Mouse (Mus musculus) megakaryocyte, embryonic 14.5 days (primary cell): ENCODE measurements around the gene Bnc2. TPM values are rescaled to one million over a fixed set of nuclear protein-coding genes. Genes with fewer than 3 reads are reported as not detected.
A peak's percentile ranks its signal among the peaks of the same experiment; 100 is the strongest.

Experiments
- H3K27me3 ChIP-seq: replicated peaks from 2 replicates; pipeline ENCODE3; 2012; ENCODE audit warnings: inconsistent platforms
- H3K36me3 ChIP-seq: replicated peaks from 2 replicates; pipeline ENCODE3; 2012; ENCODE audit warnings: low read length, inconsistent platforms, mixed read lengths
- H3K4me1 ChIP-seq: 2 replicates; pipeline ENCODE4 v1.6.1; 2012; ENCODE audit warnings: inconsistent platforms
- H3K4me3 ChIP-seq: replicated peaks from 2 replicates; pipeline ENCODE3; 2012; ENCODE audit warnings: moderate library complexity, mild to moderate bottlenecking, inconsistent platforms
- H3K9me3 ChIP-seq: 2 replicates; pipeline ENCODE4 v1.6.1; 2012; ENCODE audit warnings: inconsistent platforms
- FLI1 ChIP-seq: IDR thresholded peaks from 2 replicates; pipeline ENCODE4 v1.6.1; 2012; ENCODE audit warnings: low read length, inconsistent platforms, mixed read lengths
- GATA1 ChIP-seq: IDR thresholded peaks from 3 replicates; pipeline ENCODE4 v1.6.1; 2012; ENCODE audit warnings: mixed read lengths, low read length, inconsistent platforms, borderline replicate concordance
- polyA plus RNA-seq: library from polyadenylated mRNA; stranded (reverse); fragments of >175 nt; gene quantifications from 2 replicates; pipeline ENCODE4 v1.2.3, GENCODE M21; 2012; ENCODE audit warnings: low replicate concordance; ENCODE audit not compliant: insufficient read depth

The Bnc2 gene
- polyA plus RNA-seq: not detected in 2 replicates

- peaks cover 21% of the 10 kb centered on the region for H3K4me1 ChIP-seq
- peaks cover 75% of the 10 kb centered on the region for H3K27me3 ChIP-seq
- H3K4me3 ChIP-seq: peak within 1 kb of the TSS; percentile 89
- TF ChIP-seq FLI1: no peak
- TF ChIP-seq GATA1: no peak
- H3K36me3 ChIP-seq: no peaks in the 10 kb centered on the region
- H3K9me3 ChIP-seq: peaks cover 3% of the 10 kb centered on the region; the same call in 1 of the 2 replicates
Observed at GRCm38 (mm10) chr4:84675171-84675973, at the start of gene Bnc2. Bnc2 (minus strand) TSS chr4:84675275.

- Histone ChIP-seq H3K27me3 (no peaks in the 10 kb centered on the region), H3K4me3 (no peak overlapping the region), H3K36me3 (no peaks in the 10 kb centered on the region), H3K4me1 (no peaks in the 10 kb centered on the region), H3K9me3 (peaks cover 9% of the 10 kb centered on the region)
- TF ChIP-seq GATA1: no peak
- no peak for TF ChIP-seq FLI1
Observed at GRCm38 (mm10) chr4:84707961-84708360, 32.9 kb upstream of the Bnc2 start.

DNA sequence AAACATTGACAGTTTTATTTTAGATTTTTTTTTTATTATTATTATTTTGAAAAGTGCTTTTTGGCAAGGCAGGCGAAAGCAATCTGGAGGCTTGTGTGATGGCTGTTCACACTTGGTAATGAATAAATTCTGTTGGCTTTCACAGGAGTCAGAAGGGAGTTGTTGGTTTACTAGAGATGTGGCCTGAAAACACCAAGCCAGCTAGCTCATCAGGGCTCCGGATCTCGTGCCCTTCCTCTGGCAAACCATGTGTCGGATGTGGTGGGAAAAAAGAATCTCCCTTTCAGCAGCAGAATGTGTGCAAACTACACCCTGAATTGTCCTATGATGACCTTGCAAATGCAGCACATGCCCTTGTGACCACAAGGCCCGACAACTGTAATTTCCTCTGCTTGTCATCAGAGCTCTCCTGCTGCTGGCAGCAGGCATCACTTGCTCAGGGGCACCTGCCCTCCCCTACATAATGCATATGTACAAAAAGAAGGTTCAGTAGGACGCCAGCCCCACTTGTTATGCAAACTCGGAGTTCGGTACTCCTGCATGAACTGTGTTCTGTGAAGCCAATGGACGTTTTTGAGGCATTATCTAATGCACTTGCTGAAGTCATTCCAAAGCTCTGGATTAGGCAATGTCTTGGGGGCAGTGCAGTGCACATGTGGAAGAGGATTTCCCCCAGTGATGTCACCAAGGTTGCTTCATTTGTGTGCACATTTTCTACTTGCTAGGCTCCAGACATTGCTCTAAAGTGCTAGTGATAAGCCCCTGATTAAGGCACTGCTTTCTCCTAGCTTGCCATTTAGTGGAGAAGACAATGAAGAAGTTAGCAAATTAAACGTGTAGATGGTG, 10.7 kb upstream of the Bnc2 start:
- H3K27me3 ChIP-seq: peaks cover 2% of the 10 kb centered on the region
- peaks cover 6% of the 10 kb centered on the region for H3K4me1 ChIP-seq
- H3K36me3 ChIP-seq: no peaks in the 10 kb centered on the region
- peaks cover 3% of the 10 kb centered on the region; the same call in 1 of the 2 replicates for H3K9me3 ChIP-seq
- TF ChIP-seq GATA1: no peak
- TF ChIP-seq FLI1: no peak
- no peak overlapping the region for H3K4me3 ChIP-seq

GRCm38 (mm10) chr4:84685009-84685408, 9.9 kb upstream of the Bnc2 start:
- peaks cover 3% of the 10 kb centered on the region; the same call in 1 of the 2 replicates for H3K9me3 ChIP-seq
- no peak overlapping the region for H3K4me3 ChIP-seq
- no peaks in the 10 kb centered on the region for H3K36me3 ChIP-seq
- H3K4me1 ChIP-seq: peaks cover 6% of the 10 kb centered on the region
- H3K27me3 ChIP-seq: peaks cover 2% of the 10 kb centered on the region
- TF ChIP-seq GATA1 (no peak), FLI1 (no peak)

DNA sequence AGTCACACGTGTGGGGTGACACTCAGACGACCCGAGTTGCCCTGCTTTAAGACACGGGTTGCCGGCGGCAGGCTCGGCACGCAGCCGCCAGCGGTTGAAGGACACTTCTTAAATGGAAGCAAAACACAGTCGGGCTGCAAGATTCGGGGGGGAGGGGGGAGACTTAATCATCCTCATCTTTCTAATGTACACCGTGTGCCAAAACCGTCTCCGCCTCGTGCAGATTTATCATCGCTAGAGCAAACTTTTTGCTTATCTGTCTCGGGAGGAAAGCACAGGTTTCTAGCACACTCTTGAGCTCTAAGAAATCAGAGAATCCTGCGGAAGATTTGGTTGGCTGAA, 870 bp upstream of the Bnc2 start:
- TF ChIP-seq GATA1: no peak
- TF ChIP-seq FLI1: no peak
- Histone ChIP-seq H3K27me3 (peaks cover 71% of the 10 kb centered on the region), H3K4me3 (peak overlapping the region; percentile 89), H3K9me3 (peaks cover 3% of the 10 kb centered on the region; the same call in 1 of the 2 replicates), H3K4me1 (peaks cover 21% of the 10 kb centered on the region), H3K36me3 (no peaks in the 10 kb centered on the region)

- Histone ChIP-seq H3K4me3 (peak overlapping the region; percentile 89), H3K27me3 (peaks cover 75% of the 10 kb centered on the region)
Observed at GRCm38 (mm10) chr4:84674318-84675170, 531 bp downstream of the Bnc2 start.

DNA sequence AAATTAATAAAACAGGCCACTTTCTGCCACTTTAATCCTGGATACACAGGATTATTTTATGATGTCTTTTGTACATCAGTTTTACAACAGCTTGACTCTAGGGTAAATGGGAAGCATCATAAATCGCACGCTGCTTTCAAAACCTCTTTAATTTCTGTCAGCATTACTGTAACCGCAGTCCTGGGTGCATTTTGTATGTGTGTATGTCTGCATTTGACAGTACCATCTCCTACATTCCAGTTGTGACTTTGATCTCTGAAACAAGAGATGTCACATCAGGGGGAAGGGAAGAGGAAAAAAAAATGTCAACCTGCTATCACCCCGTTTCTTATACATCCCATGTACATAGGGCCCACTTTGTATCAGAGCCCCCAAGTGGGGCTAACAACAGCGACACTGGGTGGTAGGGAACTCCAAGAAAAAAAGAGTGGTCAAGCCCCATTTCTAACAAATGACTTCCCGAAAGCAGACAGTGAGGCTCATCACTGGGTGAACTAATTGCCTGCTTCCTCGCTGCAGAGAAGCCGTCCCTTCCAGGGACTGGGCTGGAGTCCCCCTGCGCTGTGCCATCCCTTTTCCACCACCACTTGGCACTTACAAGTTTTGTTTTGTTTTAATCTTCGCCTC, 1.3 kb downstream of the Bnc2 start:
- H3K4me3 ChIP-seq: no peak overlapping the region
- H3K27me3 ChIP-seq: peaks cover 72% of the 10 kb centered on the region
- H3K9me3 ChIP-seq: no peaks in the 10 kb centered on the region; the same call in 1 of the 2 replicates

More at GRCm38 (mm10) chr4:84674318-84675170, 531 bp downstream of the Bnc2 start:
- no peak for TF ChIP-seq GATA1
- TF ChIP-seq FLI1: no peak
- peaks cover 21% of the 10 kb centered on the region for H3K4me1 ChIP-seq
- peaks cover 3% of the 10 kb centered on the region; the same call in 1 of the 2 replicates for H3K9me3 ChIP-seq
- no peaks in the 10 kb centered on the region for H3K36me3 ChIP-seq

GRCm38 (mm10) chr4:84672181-84672791, 2.8 kb downstream of the Bnc2 start:
- Histone ChIP-seq H3K27me3 (peaks cover 65% of the 10 kb centered on the region), H3K4me3 (no peak overlapping the region), H3K9me3 (no peaks in the 10 kb centered on the region), H3K36me3 (no peaks in the 10 kb centered on the region), H3K4me1 (peaks cover 21% of the 10 kb centered on the region)
- no peak for TF ChIP-seq FLI1
- no peak for TF ChIP-seq GATA1

More for the DNA sequence above, 1.3 kb downstream of the Bnc2 start:
- Histone ChIP-seq H3K4me1 (peaks cover 21% of the 10 kb centered on the region), H3K36me3 (no peaks in the 10 kb centered on the region)
- no peak for TF ChIP-seq GATA1
- no peak for TF ChIP-seq FLI1

- H3K27me3 ChIP-seq: peaks cover 55% of the 10 kb centered on the region
- H3K9me3 ChIP-seq: no peaks in the 10 kb centered on the region
- peaks cover 20% of the 10 kb centered on the region for H3K4me1 ChIP-seq
- H3K36me3 ChIP-seq: no peaks in the 10 kb centered on the region
- TF ChIP-seq GATA1 (no peak), FLI1 (no peak)
- H3K4me3 ChIP-seq: no peak overlapping the region
Observed at GRCm38 (mm10) chr4:84670996-84671395, 4.1 kb downstream of the Bnc2 start.
